Mouse (Mus musculus) CD4-positive, CD25-positive, alpha-beta regulatory T cell, adult 2 months (primary cell): ENCODE measurements around the gene Pitpnc1.
"Not testable (repeated sequence)": the region's sequence is repeated elsewhere in the genome, so short reads cannot be mapped to it uniquely, and the experiment has no call there.

Experiments used
- DNase-seq: peaks from one replicate; pipeline ENCODE4 v3.0.0-alpha.2; 2012; ENCODE audit warnings: low read depth, low spot score

The Pitpnc1 gene

GRCm38 (mm10) chr11:107470521-107471041 is at the start of gene Pitpnc1:
TSS of gene Pitpnc1 (minus strand) at chr11:107470699.
- DNase-seq = peak; percentile 93

GRCm38 (mm10) chr11:107518645-107519429 is 48.3 kb upstream of the Pitpnc1 start:
- DNase-seq = peak; percentile 27

GRCm38 (mm10) chr11:107516387-107516786 is 45.9 kb upstream of the Pitpnc1 start:
- no peak for DNase-seq

- no peak for DNase-seq
Observed at GRCm38 (mm10) chr11:107513047-107513446, 42.5 kb upstream of the Pitpnc1 start.

- peak; percentile 90 for DNase-seq
Observed at GRCm38 (mm10) chr11:107511954-107512353, 41.5 kb upstream of the Pitpnc1 start.

- DNase-seq = peak; percentile 24
Observed at GRCm38 (mm10) chr11:107510362-107511269, 40.1 kb upstream of the Pitpnc1 start.

- DNase-seq = peak; percentile 39
Observed at GRCm38 (mm10) chr11:107509631-107510338, 39.3 kb upstream of the Pitpnc1 start.

- DNase-seq = peak; percentile 65
Observed at GRCm38 (mm10) chr11:107506260-107506659, 35.8 kb upstream of the Pitpnc1 start.

- not testable (repeated sequence) for DNase-seq
Observed at GRCm38 (mm10) chr11:107504364-107504763, 33.9 kb upstream of the Pitpnc1 start.

GRCm38 (mm10) chr11:107502801-107503200 is 32.3 kb upstream of the Pitpnc1 start:
- DNase-seq = no peak

- DNase-seq = no peak
Observed at GRCm38 (mm10) chr11:107484341-107484740, 13.8 kb upstream of the Pitpnc1 start.

- no peak for DNase-seq
Observed at GRCm38 (mm10) chr11:107479862-107480203, 9.3 kb upstream of the Pitpnc1 start.

GRCm38 (mm10) chr11:107479053-107479861 is 8.8 kb upstream of the Pitpnc1 start, which contains the start of gene Psmd12:
TSS of gene Psmd12 (plus strand) at chr11:107479484.
- DNase-seq = peak; percentile 98

GRCm38 (mm10) chr11:107473137-107473820 is 2.8 kb upstream of the Pitpnc1 start:
- DNase-seq = peak; percentile 90

GRCm38 (mm10) chr11:107472304-107472703 is 1.8 kb upstream of the Pitpnc1 start:
- DNase-seq = no peak

GRCm38 (mm10) chr11:107471071-107471720 is 697 bp upstream of the Pitpnc1 start:
- DNase-seq = peak; percentile 56

- DNase-seq = peak; percentile 74
Observed at GRCm38 (mm10) chr11:107469523-107470371, 752 bp downstream of the Pitpnc1 start.

GRCm38 (mm10) chr11:107469031-107469522 is 1.4 kb downstream of the Pitpnc1 start:
- DNase-seq = peak; percentile 84
